Mouse (Mus musculus) forelimb bud, embryonic 11.5 days (tissue): Measurements from ENCODE around the gene Fxr2.

ENCODE experiments used
- DNase-seq: peaks from one replicate; pipeline ENCODE4 v3.0.0-alpha.2; 2012; ENCODE audit warnings: low read depth, low spot score

Fxr2 gene

GRCm38 (mm10) chr11:69657462-69657881 lies 24.7 kb downstream of the Fxr2 start:
- DNase-seq, result no peak

- DNase-seq, result no peak
Measured at GRCm38 (mm10) chr11:69661221-69661881, 28.6 kb downstream of the Fxr2 start.

- DNase-seq, result peak; percentile 98
Measured at GRCm38 (mm10) chr11:69662213-69662966, 29.6 kb downstream of the Fxr2 start, which contains the start of gene Mpdu1. Gene Mpdu1 (minus strand): TSS chr11:69662642.

GRCm38 (mm10) chr11:69662967-69663671 lies 30.3 kb downstream of the Fxr2 start:
- DNase-seq, result no peak

GRCm38 (mm10) chr11:69663795-69664194 lies 31.0 kb downstream of the Fxr2 start:
- DNase-seq, result no peak

GRCm38 (mm10) chr11:69664841-69665240 lies 32.1 kb downstream of the Fxr2 start:
- no peak for DNase-seq

GRCm38 (mm10) chr11:69665457-69665960 lies 32.7 kb downstream of the Fxr2 start:
- DNase-seq, result no peak

- peak; percentile 48 for DNase-seq
Measured at GRCm38 (mm10) chr11:69665961-69666664, 33.3 kb downstream of the Fxr2 start, which contains the start of gene Cd68. Gene Cd68 (minus strand): TSS chr11:69666153.

- no peak for DNase-seq
Measured at GRCm38 (mm10) chr11:69666665-69667005, 33.8 kb downstream of the Fxr2 start.

- DNase-seq, result peak; percentile 93
Measured at GRCm38 (mm10) chr11:69670786-69671725, 38.3 kb downstream of the Fxr2 start.

GRCm38 (mm10) chr11:69671726-69672124 lies 38.9 kb downstream of the Fxr2 start:
- DNase-seq, result no peak

GRCm38 (mm10) chr11:69672211-69672706 lies 39.5 kb downstream of the Fxr2 start, which contains the start of gene Eif4a1:
Gene Eif4a1 (minus strand): TSS chr11:69672423.
- peak; percentile 100 for DNase-seq

- DNase-seq, result no peak
Measured at GRCm38 (mm10) chr11:69679144-69679543, 46.4 kb downstream of the Fxr2 start.

- DNase-seq, result no peak
Measured at GRCm38 (mm10) chr11:69680136-69680855, 47.5 kb downstream of the Fxr2 start.

- DNase-seq, result peak; percentile 98
Measured at GRCm38 (mm10) chr11:69681314-69682208, 48.8 kb downstream of the Fxr2 start, which contains the start of gene Senp3. Gene Senp3 (minus strand): TSS chr11:69682084.

GRCm38 (mm10) chr11:69682209-69682839 lies 49.5 kb downstream of the Fxr2 start:
- no peak for DNase-seq

- peak; percentile 97 for DNase-seq
Measured at GRCm38 (mm10) chr11:69682840-69683533, 50.2 kb downstream of the Fxr2 start.
